Mouse (Mus musculus): ENCODE measurements around the gene Adipor1. TPM values are rescaled to one million over a fixed set of nuclear protein-coding genes. Genes with fewer than 3 reads are reported as not detected.
A peak's percentile ranks its signal among the peaks of the same experiment; 100 is the strongest.

The Adipor1 gene
- 113 and 119 TPM in 2 replicates for polyA plus RNA-seq (2012; rRNA removed)

GRCm38 (mm10) chr1:134415168-134415831 is at the start of gene Adipor1:
TSS of gene Adipor1 (plus strand) at chr1:134415378.
- peaks cover 29% of the 10 kb centered on the region for H3K4me1 ChIP-seq (ENCODE audit: control insufficient read depth, insufficient read depth, low read length)
- WGBS, result under 1% methylated on average over 75 of the region's 77 CpGs

GRCm38 (mm10) chr1:134365491-134365890 is 49.7 kb upstream of the Adipor1 start:
- no peak for DNase-seq
- WGBS, result 67% methylated on average over 5 of the region's 5 CpGs
- Histone ChIP-seq H3K27ac (ENCODE audit: insufficient read depth, low read depth, low read length) (no peak overlapping the region), H3K27me3 (replicated peaks; ENCODE audit: control insufficient read depth, insufficient read depth, low read length) (no peaks in the 10 kb centered on the region), H3K4me1 (ENCODE audit: control insufficient read depth, insufficient read depth, low read length) (no peaks in the 10 kb centered on the region; the same call in 1 of the 2 replicates), H3K36me3 (ENCODE audit: control insufficient read depth, insufficient read depth, low read length) (no peaks in the 10 kb centered on the region), H3K4me3 (ENCODE audit: insufficient read depth, low read depth, low read length) (no peak overlapping the region)
- TF ChIP-seq CTCF (conservative IDR thresholded peaks at IDR 0.05; ENCODE audit: insufficient read depth, insufficient read length, low read depth, low read length), result no peak
- TF ChIP-seq POLR2A (IDR thresholded peaks at IDR 0.05; ENCODE audit: low read depth, low read length), result no peak

More at GRCm38 (mm10) chr1:134415168-134415831, at the start of gene Adipor1:
- DNase-seq, result peak; percentile 99
- no peaks in the 10 kb centered on the region for H3K27me3 ChIP-seq (replicated peaks; ENCODE audit: control insufficient read depth, insufficient read depth, low read length)
- H3K4me3 ChIP-seq (ENCODE audit: insufficient read depth, low read depth, low read length), result peak within 1 kb of the TSS; percentile 92
- TF ChIP-seq POLR2A (IDR thresholded peaks at IDR 0.05; ENCODE audit: low read depth, low read length) (peak; percentile 41), CTCF (conservative IDR thresholded peaks at IDR 0.05; ENCODE audit: insufficient read depth, insufficient read length, low read depth, low read length) (no peak)
- H3K27ac ChIP-seq (ENCODE audit: insufficient read depth, low read depth, low read length), result peak within 1 kb of the TSS; percentile 83
- H3K36me3 ChIP-seq (ENCODE audit: control insufficient read depth, insufficient read depth, low read length), result no peaks in the 10 kb centered on the region

- Histone ChIP-seq H3K27ac (ENCODE audit: insufficient read depth, low read depth, low read length) (no peak overlapping the region), H3K36me3 (ENCODE audit: control insufficient read depth, insufficient read depth, low read length) (no peaks in the 10 kb centered on the region), H3K4me3 (ENCODE audit: insufficient read depth, low read depth, low read length) (no peak overlapping the region), H3K27me3 (replicated peaks; ENCODE audit: control insufficient read depth, insufficient read depth, low read length) (no peaks in the 10 kb centered on the region), H3K4me1 (ENCODE audit: control insufficient read depth, insufficient read depth, low read length) (no peaks in the 10 kb centered on the region)
- 41% methylated on average over 9 of the region's 9 CpGs for WGBS
- DNase-seq, result peak; percentile 75
- TF ChIP-seq CTCF (conservative IDR thresholded peaks at IDR 0.05; ENCODE audit: insufficient read depth, insufficient read length, low read depth, low read length), result peak; percentile 61
- TF ChIP-seq POLR2A (IDR thresholded peaks at IDR 0.05; ENCODE audit: low read depth, low read length), result no peak
Measured at GRCm38 (mm10) chr1:134368777-134369337, 46.3 kb upstream of the Adipor1 start.

- no peak for DNase-seq
- no peak overlapping the region for H3K27ac ChIP-seq (ENCODE audit: insufficient read depth, low read depth, low read length)
- WGBS, result 43% methylated on average over 2 of the region's 2 CpGs
- TF ChIP-seq CTCF (conservative IDR thresholded peaks at IDR 0.05; ENCODE audit: insufficient read depth, insufficient read length, low read depth, low read length) (no peak), POLR2A (IDR thresholded peaks at IDR 0.05; ENCODE audit: low read depth, low read length) (no peak)
- H3K27me3 ChIP-seq (replicated peaks; ENCODE audit: control insufficient read depth, insufficient read depth, low read length), result no peaks in the 10 kb centered on the region
- no peaks in the 10 kb centered on the region for H3K36me3 ChIP-seq (ENCODE audit: control insufficient read depth, insufficient read depth, low read length)
- H3K4me1 ChIP-seq (ENCODE audit: control insufficient read depth, insufficient read depth, low read length), result no peaks in the 10 kb centered on the region
- no peak overlapping the region for H3K4me3 ChIP-seq (ENCODE audit: insufficient read depth, low read depth, low read length)
Measured at GRCm38 (mm10) chr1:134374124-134374523, 41.1 kb upstream of the Adipor1 start.

- Histone ChIP-seq H3K27ac (ENCODE audit: insufficient read depth, low read depth, low read length) (no peak overlapping the region), H3K36me3 (ENCODE audit: control insufficient read depth, insufficient read depth, low read length) (no peaks in the 10 kb centered on the region), H3K4me1 (ENCODE audit: control insufficient read depth, insufficient read depth, low read length) (no peaks in the 10 kb centered on the region), H3K27me3 (replicated peaks; ENCODE audit: control insufficient read depth, insufficient read depth, low read length) (no peaks in the 10 kb centered on the region), H3K4me3 (ENCODE audit: insufficient read depth, low read depth, low read length) (no peak overlapping the region)
- no peak for DNase-seq
- no peak for TF ChIP-seq POLR2A (IDR thresholded peaks at IDR 0.05; ENCODE audit: low read depth, low read length)
- TF ChIP-seq CTCF (conservative IDR thresholded peaks at IDR 0.05; ENCODE audit: insufficient read depth, insufficient read length, low read depth, low read length), result no peak
- WGBS, result 73% methylated on average over 2 of the region's 2 CpGs
Measured at GRCm38 (mm10) chr1:134381051-134381450, 34.1 kb upstream of the Adipor1 start.

- no peak for TF ChIP-seq POLR2A (IDR thresholded peaks at IDR 0.05; ENCODE audit: low read depth, low read length)
- TF ChIP-seq CTCF (conservative IDR thresholded peaks at IDR 0.05; ENCODE audit: insufficient read depth, insufficient read length, low read depth, low read length), result no peak
- no peaks in the 10 kb centered on the region for H3K27me3 ChIP-seq (replicated peaks; ENCODE audit: control insufficient read depth, insufficient read depth, low read length)
- no peak for DNase-seq
- no peaks in the 10 kb centered on the region for H3K4me1 ChIP-seq (ENCODE audit: control insufficient read depth, insufficient read depth, low read length)
- H3K4me3 ChIP-seq (ENCODE audit: insufficient read depth, low read depth, low read length), result peak overlapping the region; percentile 9; the same call in 1 of the 2 replicates
- H3K27ac ChIP-seq (ENCODE audit: insufficient read depth, low read depth, low read length), result no peak overlapping the region
- 6% methylated on average over 19 of the region's 19 CpGs for WGBS
- H3K36me3 ChIP-seq (ENCODE audit: control insufficient read depth, insufficient read depth, low read length), result no peaks in the 10 kb centered on the region
Measured at GRCm38 (mm10) chr1:134381795-134382625, 33.2 kb upstream of the Adipor1 start.

- Histone ChIP-seq H3K36me3 (ENCODE audit: control insufficient read depth, insufficient read depth, low read length) (no peaks in the 10 kb centered on the region), H3K4me1 (ENCODE audit: control insufficient read depth, insufficient read depth, low read length) (no peaks in the 10 kb centered on the region), H3K27me3 (replicated peaks; ENCODE audit: control insufficient read depth, insufficient read depth, low read length) (no peaks in the 10 kb centered on the region), H3K4me3 (ENCODE audit: insufficient read depth, low read depth, low read length) (no peak overlapping the region), H3K27ac (ENCODE audit: insufficient read depth, low read depth, low read length) (no peak overlapping the region)
- WGBS, result 79% methylated on average over 4 of the region's 4 CpGs
- no peak for DNase-seq
- TF ChIP-seq CTCF (conservative IDR thresholded peaks at IDR 0.05; ENCODE audit: insufficient read depth, insufficient read length, low read depth, low read length), result no peak
- TF ChIP-seq POLR2A (IDR thresholded peaks at IDR 0.05; ENCODE audit: low read depth, low read length), result no peak
Measured at GRCm38 (mm10) chr1:134384581-134384980, 30.6 kb upstream of the Adipor1 start.
